Mouse (Mus musculus): ENCODE data around the gene Ccnf. TPM values are rescaled to one million over a fixed set of nuclear protein-coding genes. Genes with fewer than 3 reads are reported as not detected.

Ccnf gene
- total and polyA plus RNA-seq, 3 experiments, result 34.5 to 73.9 TPM; not detected in 1

GRCm38 (mm10) chr17:24236479-24236878 is 14.8 kb downstream of the Ccnf start:
- Histone ChIP-seq H3K4me3 (ENCODE audit: control insufficient read depth in 1 of 2, insufficient read depth in 1 of 2, low read depth in 2 of 2, low read length in 2 of 2) (no peak overlapping the region), H3K9ac (ENCODE audit: control insufficient read depth, low read depth, low read length, poor library complexity, severe bottlenecking) (no peak overlapping the region), H3K36me3 (ENCODE audit: control insufficient read depth in 1 of 2, insufficient read depth in 2 of 2, low read length in 2 of 2) (peaks cover 0 to 33% of the 10 kb centered on the region in 2 experiments; a peak in 2 of 4 replicates), H3K4me1 (ENCODE audit: control insufficient read depth in 1 of 2, insufficient read depth in 2 of 2, low read length in 2 of 2) (no peaks in the 10 kb centered on the region), H3K27me3 (ENCODE audit: control insufficient read depth in 1 of 2, insufficient read depth in 2 of 2, low read length in 2 of 2) (no peaks in the 10 kb centered on the region), H3K79me2 (ENCODE audit: control insufficient read depth, insufficient read depth, low read length, poor library complexity) (no peaks in the 10 kb centered on the region), H3K27ac (ENCODE audit: control insufficient read depth, low read depth, low read length) (no peak overlapping the region), H3K9me3 (replicated peaks; ENCODE audit: insufficient read depth, low read length) (no peaks in the 10 kb centered on the region)
- no peak for TF ChIP-seq EP300 (IDR thresholded peaks at IDR 0.05; ENCODE audit: low read depth in 1 of 2, low read length in 2 of 2)
- TF ChIP-seq USF2 (IDR thresholded peaks at IDR 0.05; ENCODE audit: borderline replicate concordance in 1 of 2, insufficient read depth in 1 of 2, low read depth in 1 of 2, low read length in 2 of 2), result no peak
- TF ChIP-seq NRF1 (IDR thresholded peaks at IDR 0.05; ENCODE audit: insufficient read depth, low read depth, low read length, poor library complexity, severe bottlenecking), result no peak
- no peak for TF ChIP-seq CHD1 (IDR thresholded peaks at IDR 0.05; ENCODE audit: low read depth, low read length)
- no peak for TF ChIP-seq POLR2A (IDR thresholded peaks at IDR 0.05; ENCODE audit: control insufficient read depth in 1 of 2, insufficient read depth in 1 of 2, low read depth in 1 of 2, low read length in 2 of 2, poor library complexity in 1 of 2)
- TF ChIP-seq ZKSCAN1 (IDR thresholded peaks at IDR 0.05; ENCODE audit: low read depth, low read length), result no peak
- TF ChIP-seq TAL1 (IDR thresholded peaks at IDR 0.05; ENCODE audit: low read length), result no peak
- TF ChIP-seq GATA1 (IDR thresholded peaks at IDR 0.05; ENCODE audit: low read depth, low read length), result no peak
- TF ChIP-seq MAFK (IDR thresholded peaks at IDR 0.05; ENCODE audit: borderline replicate concordance, low read depth, low read length), result no peak
- TF ChIP-seq BHLHE40 (IDR thresholded peaks at IDR 0.05; ENCODE audit: borderline replicate concordance, low read depth, low read length), result no peak
- TF ChIP-seq RCOR1 (IDR thresholded peaks at IDR 0.05; ENCODE audit: low read depth, low read length), result no peak
- no peak for TF ChIP-seq USF1 (IDR thresholded peaks at IDR 0.05; ENCODE audit: low read depth, low read length)
- no peak for TF ChIP-seq POLR2AphosphoS5 (IDR thresholded peaks at IDR 0.05; ENCODE audit: borderline replicate concordance, low read depth, low read length)
- TF ChIP-seq TBP (IDR thresholded peaks at IDR 0.05; ENCODE audit: low read depth, low read length), result no peak
- TF ChIP-seq MXI1 (IDR thresholded peaks at IDR 0.05; ENCODE audit: low read depth, low read length), result no peak
- TF ChIP-seq CHD2 (IDR thresholded peaks at IDR 0.05; ENCODE audit: low read length), result no peak
- TF ChIP-seq ETS1 (IDR thresholded peaks at IDR 0.05; ENCODE audit: low read depth, low read length), result no peak
- no peak for TF ChIP-seq MAX (IDR thresholded peaks at IDR 0.05; ENCODE audit: low read length)
- no peak for TF ChIP-seq ZMIZ1 (IDR thresholded peaks at IDR 0.05; ENCODE audit: low read depth, low read length)
- no peak for DNase-seq (ENCODE audit: low read depth, low spot score)

- TF ChIP-seq SMC3 (IDR thresholded peaks at IDR 0.05; ENCODE audit: low read depth, low read length) (no peak), TCF12 (IDR thresholded peaks at IDR 0.05; ENCODE audit: low read depth, low read length) (no peak), POLR2A (IDR thresholded peaks at IDR 0.05; ENCODE audit: control insufficient read depth in 1 of 2, insufficient read depth in 1 of 2, low read depth in 1 of 2, low read length in 2 of 2, poor library complexity in 1 of 2) (no peak), ZKSCAN1 (IDR thresholded peaks at IDR 0.05; ENCODE audit: low read depth, low read length) (no peak), MAX (IDR thresholded peaks at IDR 0.05; ENCODE audit: low read length) (no peak), POLR2AphosphoS5 (IDR thresholded peaks at IDR 0.05; ENCODE audit: borderline replicate concordance, low read depth, low read length) (no peak), POLR2AphosphoS2 (IDR thresholded peaks at IDR 0.05; ENCODE audit: low read length) (no peak), RAD21 (IDR thresholded peaks at IDR 0.05; ENCODE audit: low read depth, low read length) (no peak), CHD1 (IDR thresholded peaks at IDR 0.05; ENCODE audit: low read depth, low read length) (no peak), SIN3A (IDR thresholded peaks at IDR 0.05; ENCODE audit: low read length) (no peak), MAFK (IDR thresholded peaks at IDR 0.05; ENCODE audit: borderline replicate concordance, low read depth, low read length) (no peak), ELF1 (IDR thresholded peaks at IDR 0.05; ENCODE audit: low read depth, low read length) (no peak)
- Histone ChIP-seq H3K36me3 (ENCODE audit: control insufficient read depth in 1 of 2, insufficient read depth in 2 of 2, low read length in 2 of 2) (peaks cover 0 to 6% of the 10 kb centered on the region in 2 experiments; a peak in 1 of 4 replicates), H3K4me3 (ENCODE audit: control insufficient read depth in 1 of 2, insufficient read depth in 1 of 2, low read depth in 2 of 2, low read length in 2 of 2) (no peak overlapping the region), H3K4me1 (ENCODE audit: control insufficient read depth in 1 of 2, insufficient read depth in 2 of 2, low read length in 2 of 2) (no peaks in the 10 kb centered on the region; a peak in 1 of 4 replicates), H3K9ac (ENCODE audit: control insufficient read depth, low read depth, low read length, poor library complexity, severe bottlenecking) (no peak overlapping the region), H3K27ac (ENCODE audit: control insufficient read depth, low read depth, low read length) (no peak overlapping the region), H3K9me3 (replicated peaks; ENCODE audit: insufficient read depth, low read length) (no peaks in the 10 kb centered on the region), H3K27me3 (ENCODE audit: control insufficient read depth in 1 of 2, insufficient read depth in 2 of 2, low read length in 2 of 2) (no peaks in the 10 kb centered on the region), H3K79me2 (ENCODE audit: control insufficient read depth, insufficient read depth, low read length, poor library complexity) (no peaks in the 10 kb centered on the region)
- DNase-seq (ENCODE audit: low read depth, low spot score), result no peak
These were observed 23.3 kb downstream of the Ccnf start for GRCm38 (mm10) chr17:24227941-24228340.
